Mouse (Mus musculus) MEL (cell line): ENCODE results near the gene Clec4n.

Experiments used
- CTCF ChIP-seq, 3 experiments: IDR thresholded peaks in 2 of 3; conservative IDR thresholded peaks in 1 of 3; 2 replicates each; pipeline ENCODE4 v1.5.1; 2011 to 2012; ENCODE audit warnings: low read length in 3 of 3, low read depth in 2 of 3, mild to moderate bottlenecking in 2 of 3, improper control_type of control experiment in 1 of 3, inconsistent platforms in 1 of 3, mixed read lengths in 1 of 3, moderate library complexity in 1 of 3; ENCODE audit not compliant: control insufficient read depth in 1 of 3, insufficient read depth in 1 of 3, poor library complexity in 1 of 3, severe bottlenecking in 1 of 3
- TCF12 ChIP-seq: IDR thresholded peaks from 2 replicates; pipeline ENCODE4 v1.6.1; 2014; ENCODE audit warnings: low read depth, mild to moderate bottlenecking, inconsistent platforms, low read length, improper control_type of control experiment, moderate library complexity
- ZMIZ1 ChIP-seq: IDR thresholded peaks from 2 replicates; pipeline ENCODE4 v1.6.1; 2012; ENCODE audit warnings: low read depth, mild to moderate bottlenecking, inconsistent platforms, low read length, improper control_type of control experiment, moderate library complexity

DNA sequence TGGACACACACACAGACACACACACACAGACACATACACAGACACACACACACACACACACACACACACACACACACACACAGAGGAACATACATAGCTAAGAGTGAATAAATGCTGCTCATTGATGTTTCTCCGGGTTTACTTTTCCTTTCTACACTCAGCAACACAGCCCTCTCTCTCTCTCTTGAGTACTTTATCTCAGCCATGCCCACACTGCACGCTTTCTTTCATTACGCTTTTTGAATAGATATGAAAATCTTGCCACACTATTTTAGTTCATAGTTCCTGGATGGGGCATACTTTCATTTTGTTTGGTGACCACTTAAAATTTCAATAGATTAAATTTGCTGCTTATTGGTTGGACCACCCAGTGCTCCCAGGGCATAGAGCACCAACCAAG, 34.6 kb downstream of the Clec4n start:
- no peak for TF ChIP-seq CTCF (IDR thresholded peaks at IDR 0.05 in 2 of 3, conservative IDR thresholded peaks at IDR 0.05 in 1 of 3; ENCODE audit: control insufficient read depth in 1 of 3, insufficient read depth in 1 of 3, low read depth in 2 of 3, low read length in 3 of 3, poor library complexity in 1 of 3, severe bottlenecking in 1 of 3)
- 0 out of 2 replicates have a peak, but pooled peaks have one; percentile 16 for TF ChIP-seq TCF12
- TF ChIP-seq ZMIZ1: no peak
